Mouse (Mus musculus): ENCODE results near the gene Rtl1.

GRCm38 (mm10) chr12:109608576-109609440, 8.7 kb upstream of the Rtl1 start:
- peak; percentile 17; the same call in 1 of the 2 replicates for TF ChIP-seq CTCF (IDR thresholded peaks at IDR 0.05; ENCODE audit: borderline replicate concordance, extremely low read depth, insufficient read depth, insufficient read length)
- no peak for TF ChIP-seq POLR2A (IDR thresholded peaks at IDR 0.05; ENCODE audit: borderline replicate concordance, extremely low read depth, insufficient read depth, insufficient read length, poor library complexity, severe bottlenecking)
